Mouse (Mus musculus) yolk sac, embryonic 10.5 days (tissue): ENCODE data around the gene Prune1.

Source experiments
- DNase-seq: peaks from one replicate; pipeline ENCODE4 v3.0.0-alpha.2; 2017; ENCODE audit warnings: low spot score

Prune1 gene

DNA sequence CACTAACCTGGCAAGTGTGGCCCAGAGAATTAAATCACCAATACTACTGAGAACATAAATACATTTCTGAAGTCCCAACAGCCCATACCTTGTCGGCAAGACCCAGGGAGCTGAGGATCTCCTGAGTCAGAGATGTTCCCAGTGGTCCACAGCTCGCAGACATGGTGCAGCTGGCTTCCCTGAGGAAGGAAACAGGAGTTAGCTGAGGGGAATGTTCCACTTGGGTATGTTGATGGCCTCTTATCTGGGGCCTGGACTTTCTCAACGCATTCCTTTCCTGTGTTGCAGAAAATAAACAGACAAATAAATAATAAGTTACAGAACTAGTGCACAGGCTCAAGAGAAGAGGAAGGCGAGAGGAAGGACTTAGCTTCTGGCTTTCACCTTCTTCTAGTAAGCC is 24.4 kb upstream of the Prune1 start:
- no peak for DNase-seq

DNA sequence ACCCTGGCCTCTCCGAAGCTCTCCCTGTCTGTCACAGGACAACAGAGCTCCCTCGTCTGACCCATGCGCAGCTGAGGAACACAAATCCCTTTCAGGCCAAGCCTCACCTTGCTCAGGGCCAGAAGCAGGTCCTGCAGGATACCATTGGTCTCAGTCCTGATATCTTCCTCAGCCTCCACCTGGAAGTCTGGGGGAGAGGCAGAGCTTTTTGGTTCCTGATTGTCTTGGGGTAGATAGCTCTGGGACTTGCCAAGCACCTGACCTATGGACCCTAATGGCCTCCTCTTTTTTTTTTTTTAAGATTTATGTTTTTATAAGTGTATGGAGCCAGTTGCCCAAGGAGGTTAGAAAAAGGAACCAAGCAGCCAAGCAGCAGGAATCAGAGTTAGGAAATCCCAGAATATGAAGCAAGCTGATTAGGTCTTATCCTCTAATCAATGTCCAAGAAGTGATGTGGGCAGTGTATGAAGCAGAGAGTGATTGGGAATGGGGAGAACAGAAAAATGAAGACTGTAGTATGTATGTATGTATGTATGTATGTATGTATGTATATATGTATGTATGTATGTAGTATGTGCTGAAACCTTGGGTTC is 19.4 kb upstream of the Prune1 start:
- DNase-seq: no peak

DNA sequence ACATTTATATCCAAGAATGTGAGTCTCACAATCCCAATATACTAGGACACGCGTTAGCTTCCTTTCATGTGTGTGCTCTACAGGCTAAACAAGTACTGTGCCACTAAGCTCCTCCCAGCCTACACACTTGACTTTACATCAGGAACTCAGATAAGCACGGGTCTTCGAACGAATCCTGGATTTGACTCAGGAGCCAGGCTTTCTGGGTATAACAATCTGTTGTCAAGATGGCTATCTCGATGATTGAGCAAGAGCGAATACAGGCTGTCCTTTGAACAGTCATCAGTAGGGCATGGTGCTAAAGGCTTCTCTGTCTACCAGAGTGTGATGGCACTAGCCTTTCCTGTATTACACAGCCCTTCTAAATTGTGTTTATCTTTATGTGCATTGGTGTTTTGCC is 16.1 kb upstream of the Prune1 start:
- DNase-seq: peak; percentile 76

DNA sequence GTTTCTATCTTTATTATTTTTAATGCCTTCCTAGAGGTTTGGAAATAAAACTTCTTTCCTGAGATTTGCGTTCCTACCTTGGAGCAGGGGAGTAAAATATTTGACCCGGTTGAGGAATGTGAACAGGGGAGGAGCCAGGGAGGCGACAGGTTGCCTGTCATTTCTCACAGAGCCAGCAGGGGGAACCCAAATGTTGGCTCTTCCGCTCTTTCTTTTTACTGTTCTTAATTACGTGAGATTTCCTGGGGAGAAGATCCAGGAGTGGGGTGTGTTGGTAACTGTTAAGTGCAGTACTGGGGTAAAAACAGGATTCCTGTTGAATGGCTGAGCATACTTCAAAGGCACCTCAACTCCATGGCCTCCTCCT is 14.2 kb upstream of the Prune1 start:
- peak; percentile 76 for DNase-seq

DNA sequence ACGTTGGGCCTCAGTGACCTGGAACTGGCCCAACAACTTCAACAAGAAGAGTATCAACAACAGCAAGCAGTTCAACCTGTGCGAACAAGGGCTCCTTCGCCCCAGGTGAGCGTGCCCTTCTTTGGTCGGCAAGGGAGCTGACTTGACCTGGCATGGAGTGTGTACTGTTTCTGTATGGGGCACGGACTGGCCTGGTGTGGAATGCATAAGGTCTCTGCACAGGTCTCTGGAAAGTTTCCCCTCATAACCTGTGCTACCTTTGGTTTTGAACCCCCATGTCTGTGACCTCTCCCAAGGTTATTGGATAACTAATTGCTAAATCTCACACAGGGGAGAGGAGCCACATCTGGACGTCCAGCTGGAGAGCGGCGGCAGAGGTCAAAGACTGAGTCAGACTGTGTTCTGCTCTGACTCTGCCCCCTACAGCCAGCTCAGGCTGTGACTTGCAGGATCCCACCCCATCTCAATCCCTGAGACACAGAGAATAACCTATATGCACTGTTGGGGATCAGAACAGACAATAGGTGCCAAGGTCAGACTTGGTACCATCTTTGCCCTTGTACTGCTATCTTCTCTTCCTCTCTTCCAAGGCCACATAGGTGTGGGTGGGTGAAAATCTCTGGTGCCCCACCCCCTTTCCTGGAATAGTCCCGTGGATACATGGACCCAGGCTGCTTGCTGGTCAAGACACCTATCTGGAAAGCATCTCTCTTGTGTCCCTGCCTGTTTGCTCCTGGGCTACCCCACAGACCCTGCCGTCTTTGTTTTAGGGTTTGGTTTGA is 13.6 kb upstream of the Prune1 start:
- DNase-seq: peak; percentile 75

DNA sequence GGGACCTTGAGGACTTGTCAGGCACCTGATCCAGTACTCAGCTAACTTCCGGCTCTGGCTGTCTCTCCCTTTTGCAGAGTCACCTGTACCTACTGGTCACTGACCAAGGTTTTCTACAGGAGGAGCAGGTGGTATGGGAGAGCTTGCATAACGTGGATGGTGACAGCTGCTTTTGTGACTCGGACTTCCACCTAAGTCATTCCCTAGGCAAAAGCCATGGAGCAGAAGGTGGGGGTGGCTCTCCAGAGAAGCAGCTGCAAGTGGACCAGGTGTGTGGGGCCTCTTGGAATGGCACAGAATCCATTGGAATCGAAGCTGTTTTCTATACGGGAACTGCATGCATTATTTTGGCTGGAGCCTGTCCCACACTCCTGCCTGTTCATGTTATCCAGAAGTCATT is 12.8 kb upstream of the Prune1 start:
- peak; percentile 44 for DNase-seq

DNA sequence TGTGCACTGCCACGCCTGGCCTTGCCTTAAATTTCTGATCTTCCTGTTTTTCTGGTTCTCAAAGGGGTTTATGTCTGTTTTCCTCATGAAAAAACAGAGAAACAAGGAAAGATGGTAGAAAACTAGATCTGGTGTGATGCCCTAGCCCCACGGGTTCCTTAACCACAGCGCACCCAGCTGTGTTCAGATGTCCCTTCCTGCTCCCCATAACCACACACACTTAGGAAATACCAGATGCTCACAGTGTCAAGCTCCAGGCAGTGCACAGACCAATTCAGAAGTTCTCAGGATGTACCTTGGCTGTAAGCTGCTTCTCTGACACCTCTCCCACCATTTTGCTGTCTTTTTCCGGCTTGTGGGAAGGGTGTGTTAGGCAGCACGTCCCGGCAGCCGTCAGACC is 12.4 kb upstream of the Prune1 start:
- no peak for DNase-seq

DNA sequence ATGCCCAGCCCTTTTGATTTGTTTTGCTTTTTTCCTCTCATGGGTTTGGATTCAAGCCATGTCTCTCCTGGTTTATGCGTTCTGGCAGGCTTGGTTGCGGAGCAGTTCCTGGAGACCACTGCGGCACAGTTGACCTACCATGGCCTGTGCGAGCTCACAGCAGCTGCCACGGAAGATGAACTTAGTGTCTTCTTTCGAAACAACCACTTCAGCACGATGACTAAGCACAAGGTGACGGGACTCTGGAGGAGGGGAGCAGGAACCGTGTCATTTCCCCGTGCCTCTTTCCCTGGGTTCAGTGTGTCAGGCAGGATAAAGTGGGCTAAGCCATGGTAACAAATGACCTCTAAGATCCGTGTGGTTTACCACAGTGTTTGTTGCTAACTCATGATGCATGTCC is 11.7 kb upstream of the Prune1 start:
- peak; percentile 45 for DNase-seq

DNA sequence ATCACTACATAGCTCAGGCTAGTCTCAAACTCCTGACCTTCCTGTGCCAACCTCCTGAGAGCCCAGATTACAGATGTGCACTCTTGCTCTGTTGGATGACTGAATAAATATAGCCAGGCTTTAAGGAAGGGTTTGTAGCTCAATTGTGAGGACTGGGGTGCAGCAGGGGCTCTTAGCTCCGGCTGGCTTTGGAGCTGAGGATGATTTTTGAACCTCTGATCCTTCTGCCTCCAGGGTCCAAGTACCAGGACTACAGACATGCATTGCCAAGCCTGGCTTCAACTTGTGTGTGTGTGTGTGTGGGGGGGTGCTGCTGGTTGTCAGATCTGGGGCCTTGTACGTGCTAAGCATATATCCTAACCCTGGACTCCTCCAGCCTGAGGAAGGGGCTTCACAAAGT is 11.0 kb upstream of the Prune1 start:
- DNase-seq: no peak

DNA sequence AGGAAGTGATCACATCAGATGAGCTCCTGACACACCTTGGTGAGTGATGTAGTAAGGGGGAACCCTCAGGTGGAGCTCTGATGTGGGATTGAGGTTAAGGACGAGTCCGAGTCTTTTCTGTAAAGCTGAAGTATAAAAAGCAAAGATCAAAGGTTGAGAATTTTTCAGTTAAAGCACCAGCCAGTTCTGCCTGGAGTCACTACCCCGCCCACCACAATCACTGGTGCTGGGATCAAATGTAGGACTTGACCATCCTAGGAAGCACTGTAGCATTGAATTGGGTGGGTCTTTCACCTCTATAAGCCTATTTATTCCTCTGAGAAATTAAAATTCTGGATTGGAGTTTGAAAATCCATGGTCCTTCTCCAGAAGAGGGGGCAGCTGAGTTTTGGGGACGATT is 9.2 kb upstream of the Prune1 start:
- DNase-seq: no peak

DNA sequence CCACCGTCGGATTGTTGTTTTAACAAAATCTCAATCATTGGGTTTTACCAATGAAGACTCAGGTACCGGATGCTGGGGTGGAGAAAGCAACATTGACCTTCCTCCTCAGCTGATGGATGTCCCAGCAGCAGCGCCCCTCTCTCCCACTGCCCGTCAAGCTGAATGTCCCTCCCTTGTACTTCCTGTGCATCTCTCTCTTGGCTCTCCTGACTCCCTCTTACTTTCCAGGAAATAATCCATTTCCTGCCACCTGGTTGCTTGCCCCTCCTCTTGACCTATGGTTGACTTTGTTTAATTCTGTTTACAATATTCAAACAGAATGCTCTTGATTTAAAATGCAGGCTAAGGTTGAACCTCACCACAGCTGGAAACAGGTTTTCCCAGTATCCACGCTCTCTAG is 8.3 kb upstream of the Prune1 start:
- DNase-seq: no peak

DNA sequence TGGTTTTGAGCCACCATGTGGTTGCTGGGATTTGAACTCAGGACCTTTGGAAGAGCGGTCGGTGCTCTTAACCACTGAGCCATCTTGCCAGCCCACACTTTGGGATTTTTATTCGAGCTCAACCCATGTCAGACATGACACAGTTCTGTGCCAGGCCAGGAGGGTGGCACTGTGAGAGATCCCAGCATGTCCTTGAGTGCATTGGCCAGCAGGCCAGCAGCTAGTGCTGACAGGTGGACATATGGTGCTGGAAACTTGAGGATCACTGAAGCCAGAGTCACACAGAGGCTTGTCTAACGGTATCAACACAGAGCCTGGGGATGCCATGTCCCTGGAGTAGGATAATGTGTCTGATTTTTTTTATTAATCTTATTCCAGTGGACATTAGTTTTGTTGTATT is 7.5 kb upstream of the Prune1 start:
- no peak for DNase-seq

DNA sequence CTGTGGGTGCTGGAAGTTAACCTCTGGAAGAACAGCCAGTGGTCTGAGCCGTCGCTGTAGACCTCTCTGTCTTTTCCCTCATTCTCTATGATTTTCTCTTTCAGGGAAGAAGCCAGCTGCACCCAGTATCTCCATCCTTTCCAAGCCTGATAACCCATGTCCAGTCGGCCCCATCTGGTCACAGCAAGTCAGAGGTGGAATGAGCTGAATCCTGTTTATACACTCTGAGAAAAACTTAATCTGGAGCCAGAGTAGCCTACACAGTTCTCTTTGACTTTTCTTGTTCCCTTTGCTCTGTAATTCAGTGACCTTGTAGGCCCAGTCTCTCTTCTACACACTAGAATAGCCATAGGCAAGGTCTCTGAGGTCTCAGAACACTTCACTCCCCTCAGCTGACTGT is 5.7 kb upstream of the Prune1 start:
- no peak for DNase-seq

DNA sequence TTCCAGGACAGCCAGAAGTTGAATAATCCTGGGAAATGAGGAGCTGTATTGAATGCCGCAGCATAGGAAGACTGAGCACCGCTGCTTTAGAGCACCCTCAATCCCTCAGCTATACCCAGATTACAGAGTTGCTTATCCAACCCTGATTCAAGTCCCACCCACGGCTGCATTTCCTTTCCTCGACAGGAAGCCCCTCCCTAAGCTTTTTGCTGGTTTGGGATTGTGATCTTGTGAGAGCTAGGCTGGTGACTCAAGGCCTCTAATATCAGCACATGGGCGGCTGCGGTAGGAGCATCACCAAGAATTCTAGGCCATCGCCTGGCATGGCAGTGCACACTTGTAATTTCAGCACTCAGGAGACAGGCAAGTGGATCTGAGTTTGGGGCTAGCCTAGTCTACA is 4.6 kb upstream of the Prune1 start:
- DNase-seq: no peak

DNA sequence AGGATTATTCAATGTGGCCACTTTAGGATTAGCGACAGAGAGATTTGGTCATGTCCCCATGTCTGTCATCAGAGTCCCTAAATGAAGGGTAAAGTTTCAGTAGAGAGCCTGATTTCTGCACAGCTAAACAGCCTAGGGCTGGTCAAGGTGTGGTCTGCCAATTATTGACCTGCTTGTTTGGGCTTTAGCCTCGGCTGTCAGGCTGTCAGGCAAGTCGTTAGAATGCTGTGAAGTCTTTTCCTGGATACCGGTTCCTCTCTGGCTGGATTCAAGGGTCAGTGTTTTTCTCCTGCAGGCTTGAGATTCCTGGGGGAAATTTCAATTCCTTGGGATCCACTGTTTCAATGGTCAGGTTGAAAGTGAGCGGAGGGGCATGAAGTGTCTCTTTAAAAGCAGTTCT is 4.1 kb upstream of the Prune1 start:
- DNase-seq: peak; percentile 75

DNA sequence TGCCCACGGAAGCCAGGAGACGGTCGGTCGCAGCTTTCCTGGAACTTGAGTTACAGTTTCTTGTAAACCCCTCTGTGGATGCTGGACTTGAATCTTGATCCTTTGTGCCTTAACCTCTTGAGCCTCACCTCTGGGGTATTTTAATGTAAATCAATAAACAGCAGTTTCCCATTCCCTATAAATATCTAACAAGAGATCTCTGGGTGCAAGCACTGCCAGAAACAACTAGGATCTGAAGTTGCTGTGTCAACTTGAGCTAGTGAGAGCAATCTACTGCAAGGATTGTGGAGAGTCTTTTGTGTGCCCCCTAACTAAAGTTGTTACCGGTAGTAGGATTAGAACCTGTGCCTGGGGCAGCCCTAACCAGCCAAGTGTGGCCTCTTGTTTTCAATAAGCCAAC is 3.5 kb upstream of the Prune1 start:
- DNase-seq: no peak

DNA sequence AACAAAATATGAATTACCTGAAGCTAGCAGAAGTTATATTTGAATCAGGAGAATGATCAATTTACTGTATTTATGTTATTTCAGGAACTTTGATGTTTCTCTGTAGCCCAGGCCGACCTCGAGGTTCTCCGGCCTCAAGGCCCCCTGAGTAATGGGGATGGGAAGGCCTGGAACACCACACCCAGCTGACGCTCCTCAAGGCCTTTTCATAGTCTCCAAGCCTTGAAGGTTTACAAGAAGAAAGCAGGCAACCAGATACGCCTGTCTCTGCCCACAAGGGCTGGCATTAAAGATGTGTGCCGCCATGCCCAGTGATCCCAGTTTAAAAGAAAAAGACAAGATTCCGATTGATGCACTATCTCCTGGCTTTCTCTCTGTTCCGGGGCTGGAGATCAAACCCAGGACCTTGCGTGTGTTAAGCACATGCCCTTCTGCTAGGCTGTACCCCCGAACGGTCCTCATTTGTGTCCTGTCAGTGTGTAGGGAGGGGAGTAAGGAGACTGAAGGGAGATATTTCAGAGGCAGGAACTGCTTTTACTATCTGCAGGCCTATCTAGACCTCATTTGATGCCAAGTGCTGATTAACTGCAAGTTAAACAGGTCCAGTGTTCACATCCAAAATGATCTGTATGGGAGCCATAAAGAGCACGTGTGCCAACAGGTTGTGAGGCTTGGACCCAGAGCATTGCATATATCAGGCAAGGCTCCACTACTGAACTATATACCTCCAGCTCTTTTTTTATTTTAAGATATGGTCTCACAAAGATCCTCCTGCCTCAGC is 2.8 kb upstream of the Prune1 start:
- no peak for DNase-seq

DNA sequence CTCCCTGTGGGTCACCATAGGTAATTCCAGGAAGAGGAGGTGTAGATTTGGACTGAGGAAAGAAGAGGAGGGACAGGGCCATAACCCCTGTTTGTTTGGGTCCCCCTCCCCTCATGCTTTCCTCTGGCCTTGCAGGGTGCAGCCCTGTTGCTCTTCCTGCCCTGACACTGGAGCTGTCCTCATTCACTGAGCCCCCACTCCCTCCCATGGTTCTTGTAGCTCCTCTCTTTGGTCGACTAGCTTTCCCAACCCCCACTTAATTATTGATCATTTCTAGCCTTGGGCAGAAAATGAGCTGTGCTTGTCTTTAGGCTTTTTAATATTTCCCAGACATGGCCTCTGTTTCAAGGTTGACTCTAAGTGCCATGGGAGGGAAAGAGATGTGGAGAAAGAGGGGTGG is 2.2 kb upstream of the Prune1 start:
- no peak for DNase-seq

DNA sequence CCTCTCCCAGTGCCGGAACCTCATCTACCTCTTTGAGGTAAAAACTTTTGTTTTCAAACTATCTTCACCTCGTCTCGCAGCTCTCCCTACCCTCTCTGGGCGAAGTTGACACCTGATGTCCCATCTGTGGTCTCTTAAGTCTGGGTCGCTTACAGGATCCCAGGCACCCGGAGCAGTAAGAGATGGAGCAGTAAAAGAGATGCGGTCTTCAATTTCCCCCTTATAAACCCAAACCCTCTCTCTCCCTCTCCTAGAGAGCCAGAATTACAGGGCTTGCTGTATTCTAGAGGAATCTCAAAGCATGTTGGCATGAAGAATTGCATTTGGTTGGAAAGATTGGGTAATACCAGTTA is 1.7 kb upstream of the Prune1 start:
- DNase-seq: no peak

DNA sequence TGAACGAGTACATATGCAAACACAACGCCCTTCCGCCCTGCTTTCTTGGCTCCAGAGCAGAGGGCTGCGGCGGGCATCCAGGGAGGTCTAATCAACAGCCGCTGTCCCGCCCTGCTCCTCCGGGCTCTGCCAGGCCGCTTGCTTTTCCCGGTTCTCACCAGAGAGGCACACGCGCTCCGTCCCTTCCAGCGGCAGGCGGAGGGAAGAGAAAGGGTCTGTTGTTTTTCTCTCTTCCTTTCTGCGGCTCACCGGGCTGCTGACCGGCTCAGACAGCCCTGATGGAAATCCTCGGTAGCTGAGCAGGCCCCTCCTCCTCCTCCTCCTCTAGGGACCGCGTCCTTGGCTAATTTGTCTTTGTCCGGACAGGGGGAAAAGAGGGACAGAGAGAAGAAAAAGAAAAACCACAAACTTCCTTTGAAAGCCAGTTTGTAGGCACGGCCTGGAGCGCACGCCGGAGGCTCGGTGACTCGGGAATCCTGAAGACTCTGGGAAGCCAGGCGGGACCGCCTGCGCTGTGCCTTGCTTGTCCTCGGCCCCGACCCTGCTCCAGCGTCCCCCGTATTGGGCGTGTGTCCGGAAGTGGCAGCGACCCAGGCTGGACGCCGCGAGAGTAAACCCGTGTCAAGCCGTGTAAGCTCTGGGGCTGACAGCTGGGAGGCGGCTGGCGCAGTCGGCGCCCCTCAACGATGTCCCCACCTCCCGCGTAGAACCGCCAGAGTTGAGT is 1.2 kb upstream of the Prune1 start:
- DNase-seq: peak; percentile 85

DNA sequence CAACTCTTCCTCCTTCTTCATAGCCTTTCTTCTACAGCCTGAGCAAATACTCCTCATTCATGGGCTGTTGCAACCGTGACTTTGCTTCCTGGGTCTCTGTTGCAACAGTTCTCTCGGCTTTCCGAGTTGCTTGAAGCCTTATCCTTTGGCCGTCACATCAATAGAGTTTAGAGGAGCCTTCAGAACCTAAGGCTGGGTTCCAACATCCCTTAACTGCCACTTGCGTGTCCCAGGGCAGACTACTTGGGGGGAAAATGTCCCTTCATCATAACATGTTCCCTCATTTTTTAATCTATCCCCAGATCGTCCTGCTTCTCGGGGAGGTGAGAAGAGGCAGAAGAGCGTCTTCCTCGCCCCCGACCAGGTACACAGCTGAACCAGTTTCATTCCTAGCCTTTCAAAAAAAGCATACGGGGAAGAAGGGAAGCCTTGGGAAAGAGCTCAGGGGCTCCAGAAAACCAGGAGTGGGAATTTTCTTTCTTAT is 547 bp upstream of the Prune1 start:
- DNase-seq: peak; percentile 73

DNA sequence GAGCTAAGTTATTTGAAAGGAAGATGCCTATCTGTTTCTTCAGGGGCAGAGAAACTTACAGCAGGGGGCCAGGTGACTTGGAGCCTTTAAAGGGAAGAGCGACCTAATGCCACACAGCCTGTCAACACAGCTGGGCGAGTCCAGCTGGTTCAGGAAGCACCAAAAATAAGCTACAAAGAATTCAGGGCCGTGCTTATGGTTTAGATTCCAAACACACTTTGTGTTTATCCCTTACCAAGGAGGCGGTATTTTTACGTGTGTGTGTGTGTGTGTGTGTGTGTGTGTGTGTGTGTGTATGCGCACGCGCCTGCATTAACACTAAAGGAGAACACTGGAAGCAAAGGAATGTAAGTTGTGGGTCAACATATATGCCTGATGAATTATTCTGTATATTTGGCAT is 1.1 kb downstream of the Prune1 start:
- DNase-seq: peak; percentile 50

DNA sequence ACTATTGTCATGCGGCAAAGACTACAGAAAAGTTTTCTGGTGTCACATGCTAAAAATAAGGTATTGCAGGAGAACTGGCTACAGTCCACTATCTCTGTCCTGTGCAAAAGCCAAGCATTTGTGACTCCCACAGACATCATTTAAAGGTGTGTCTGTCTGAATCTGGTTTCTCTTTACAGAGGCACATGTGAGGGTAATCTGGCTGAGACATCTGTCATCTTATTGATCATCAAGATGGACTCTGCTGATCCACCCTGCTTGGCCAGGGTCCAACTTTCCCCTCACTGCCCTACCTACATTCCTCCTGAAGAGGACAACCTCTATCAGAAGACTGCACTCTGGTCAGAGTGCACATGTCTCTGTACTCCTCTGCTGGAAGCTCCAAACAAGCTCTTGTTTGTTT is 4.7 kb downstream of the Prune1 start:
- peak; percentile 81 for DNase-seq
